Mouse (Mus musculus): ENCODE measurements around the gene Grip1. TPM values are rescaled to one million over a fixed set of nuclear protein-coding genes. Genes with fewer than 3 reads are reported as not detected.
A peak's percentile ranks its signal among the peaks of the same experiment; 100 is the strongest.

The Grip1 gene
- total and polyA plus RNA-seq, 3 experiments, result 0.31 to 0.45 (median 0.42) TPM

- Histone ChIP-seq H3K79me2 (replicated peaks; ENCODE audit: control insufficient read depth, insufficient read depth, low read length) (no peaks in the 10 kb centered on the region), H3K4me3 (no peak overlapping the region), H3K9ac (ENCODE audit: low read depth, low read length) (no peak overlapping the region), H3K4me1 (ENCODE audit: control insufficient read depth, insufficient read depth, low read length) (no peaks in the 10 kb centered on the region), H3K27ac (no peak overlapping the region), H3K27me3 (ENCODE audit: control insufficient read depth, insufficient read depth, low read length) (no peaks in the 10 kb centered on the region), H3K36me3 (ENCODE audit: control insufficient read depth, insufficient read depth, low read length) (no peaks in the 10 kb centered on the region)
- TF ChIP-seq POLR2A (IDR thresholded peaks at IDR 0.05; ENCODE audit: insufficient read depth, low read depth, low read length), result no peak
- no peak for TF ChIP-seq EP300 (IDR thresholded peaks at IDR 0.05; ENCODE audit: insufficient read depth, low read depth, low read length)
- no peak for TF ChIP-seq CTCF (IDR thresholded peaks at IDR 0.05)
- intact Hi-C loops (cut with DNase I), result no loop called here
- DNase-seq, result no peak
- WGBS, result 67% methylated on average over 8 of the region's 8 CpGs
Measured at GRCm38 (mm10) chr10:119806151-119806550, 352.5 kb downstream of the Grip1 start.

GRCm38 (mm10) chr10:119808384-119808783, 354.8 kb downstream of the Grip1 start:
- no peaks in the 10 kb centered on the region for H3K79me2 ChIP-seq (replicated peaks; ENCODE audit: control insufficient read depth, insufficient read depth, low read length)
- TF ChIP-seq CTCF (IDR thresholded peaks at IDR 0.05) (no peak), EP300 (IDR thresholded peaks at IDR 0.05; ENCODE audit: insufficient read depth, low read depth, low read length) (no peak), POLR2A (IDR thresholded peaks at IDR 0.05; ENCODE audit: insufficient read depth, low read depth, low read length) (no peak)
- 84% methylated on average over 5 of the region's 5 CpGs for WGBS
- H3K4me3 ChIP-seq, result no peak overlapping the region
- no peak overlapping the region for H3K9ac ChIP-seq (ENCODE audit: low read depth, low read length)
- H3K27ac ChIP-seq, result no peak overlapping the region
- no peaks in the 10 kb centered on the region for H3K36me3 ChIP-seq (ENCODE audit: control insufficient read depth, insufficient read depth, low read length)
- DNase-seq, result no peak
- H3K27me3 ChIP-seq (ENCODE audit: control insufficient read depth, insufficient read depth, low read length), result no peaks in the 10 kb centered on the region
- intact Hi-C loops (cut with DNase I), result no loop called here
- H3K4me1 ChIP-seq (ENCODE audit: control insufficient read depth, insufficient read depth, low read length), result no peaks in the 10 kb centered on the region

GRCm38 (mm10) chr10:119814087-119814486, 360.5 kb downstream of the Grip1 start:
- 81% methylated on average over 4 of the region's 4 CpGs for WGBS

GRCm38 (mm10) chr10:119816001-119816400, 362.4 kb downstream of the Grip1 start:
- Histone ChIP-seq H3K9ac (ENCODE audit: low read depth, low read length) (no peak overlapping the region), H3K36me3 (ENCODE audit: control insufficient read depth, insufficient read depth, low read length) (no peaks in the 10 kb centered on the region), H3K27ac (no peak overlapping the region), H3K79me2 (replicated peaks; ENCODE audit: control insufficient read depth, insufficient read depth, low read length) (no peaks in the 10 kb centered on the region), H3K4me3 (no peak overlapping the region), H3K27me3 (ENCODE audit: control insufficient read depth, insufficient read depth, low read length) (no peaks in the 10 kb centered on the region), H3K4me1 (ENCODE audit: control insufficient read depth, insufficient read depth, low read length) (no peaks in the 10 kb centered on the region)
- DNase-seq, result no peak
- intact Hi-C loops (cut with DNase I), result no loop called here
- 56% methylated on average over 5 of the region's 5 CpGs for WGBS
- TF ChIP-seq EP300 (IDR thresholded peaks at IDR 0.05; ENCODE audit: insufficient read depth, low read depth, low read length) (no peak), POLR2A (IDR thresholded peaks at IDR 0.05; ENCODE audit: insufficient read depth, low read depth, low read length) (no peak), CTCF (IDR thresholded peaks at IDR 0.05) (no peak)

More at GRCm38 (mm10) chr10:119814087-119814486, 360.5 kb downstream of the Grip1 start:
- no peak overlapping the region for H3K4me3 ChIP-seq
- H3K27me3 ChIP-seq (ENCODE audit: control insufficient read depth, insufficient read depth, low read length), result no peaks in the 10 kb centered on the region
- no peaks in the 10 kb centered on the region for H3K36me3 ChIP-seq (ENCODE audit: control insufficient read depth, insufficient read depth, low read length)
- DNase-seq, result no peak
- no peak for TF ChIP-seq POLR2A (IDR thresholded peaks at IDR 0.05; ENCODE audit: insufficient read depth, low read depth, low read length)
- TF ChIP-seq EP300 (IDR thresholded peaks at IDR 0.05; ENCODE audit: insufficient read depth, low read depth, low read length), result no peak
- no peak for TF ChIP-seq CTCF (IDR thresholded peaks at IDR 0.05)
- no peaks in the 10 kb centered on the region for H3K79me2 ChIP-seq (replicated peaks; ENCODE audit: control insufficient read depth, insufficient read depth, low read length)
- H3K9ac ChIP-seq (ENCODE audit: low read depth, low read length), result no peak overlapping the region
- H3K4me1 ChIP-seq (ENCODE audit: control insufficient read depth, insufficient read depth, low read length), result no peaks in the 10 kb centered on the region
- intact Hi-C loops (cut with DNase I), result no loop called here
- no peak overlapping the region for H3K27ac ChIP-seq

GRCm38 (mm10) chr10:119818381-119818780, 364.8 kb downstream of the Grip1 start:
- DNase-seq, result no peak
- H3K27me3 ChIP-seq (ENCODE audit: control insufficient read depth, insufficient read depth, low read length), result no peaks in the 10 kb centered on the region
- no peak overlapping the region for H3K4me3 ChIP-seq
- H3K27ac ChIP-seq, result no peak overlapping the region
- no peaks in the 10 kb centered on the region for H3K79me2 ChIP-seq (replicated peaks; ENCODE audit: control insufficient read depth, insufficient read depth, low read length)
- TF ChIP-seq POLR2A (IDR thresholded peaks at IDR 0.05; ENCODE audit: insufficient read depth, low read depth, low read length), result no peak
- TF ChIP-seq CTCF (IDR thresholded peaks at IDR 0.05), result no peak
- TF ChIP-seq EP300 (IDR thresholded peaks at IDR 0.05; ENCODE audit: insufficient read depth, low read depth, low read length), result no peak
- H3K36me3 ChIP-seq (ENCODE audit: control insufficient read depth, insufficient read depth, low read length), result no peaks in the 10 kb centered on the region
- H3K4me1 ChIP-seq (ENCODE audit: control insufficient read depth, insufficient read depth, low read length), result no peaks in the 10 kb centered on the region
- H3K9ac ChIP-seq (ENCODE audit: low read depth, low read length), result no peak overlapping the region
- 47% methylated on average over 5 of the region's 5 CpGs for WGBS
- intact Hi-C loops (cut with DNase I), result no loop called here

- intact Hi-C loops (cut with DNase I), result no loop called here
- no peak for TF ChIP-seq EP300 (IDR thresholded peaks at IDR 0.05; ENCODE audit: insufficient read depth, low read depth, low read length)
- no peak for TF ChIP-seq POLR2A (IDR thresholded peaks at IDR 0.05; ENCODE audit: insufficient read depth, low read depth, low read length)
- no peak for TF ChIP-seq CTCF (IDR thresholded peaks at IDR 0.05)
- no peaks in the 10 kb centered on the region for H3K4me1 ChIP-seq (ENCODE audit: control insufficient read depth, insufficient read depth, low read length)
- H3K27ac ChIP-seq, result no peak overlapping the region
- no peak overlapping the region for H3K9ac ChIP-seq (ENCODE audit: low read depth, low read length)
- no peaks in the 10 kb centered on the region for H3K79me2 ChIP-seq (replicated peaks; ENCODE audit: control insufficient read depth, insufficient read depth, low read length)
- no peaks in the 10 kb centered on the region for H3K27me3 ChIP-seq (ENCODE audit: control insufficient read depth, insufficient read depth, low read length)
- no peak for DNase-seq
- 31% methylated on average over 17 of the region's 17 CpGs for WGBS
- peak overlapping the region; percentile 31 for H3K4me3 ChIP-seq
- H3K36me3 ChIP-seq (ENCODE audit: control insufficient read depth, insufficient read depth, low read length), result no peaks in the 10 kb centered on the region
Measured at GRCm38 (mm10) chr10:119819102-119819681, 365.6 kb downstream of the Grip1 start.
